Mouse (Mus musculus) erythroblast, embryonic 14.5 days (primary cell): ENCODE results near the gene Polrmt.

Experiments used
- GATA1 ChIP-seq: IDR thresholded peaks from 2 replicates; pipeline ENCODE4 v1.6.1; 2012; ENCODE audit warnings: low read length, inconsistent platforms, mixed read lengths
- TAL1 ChIP-seq: IDR thresholded peaks from 3 replicates; pipeline ENCODE4 v1.6.1; 2012; ENCODE audit warnings: low read length, inconsistent platforms, mixed read lengths

- TF ChIP-seq GATA1 (no peak), TAL1 (no peak)
These were observed 22.7 kb downstream of the Polrmt start for GRCm38 (mm10) chr10:79723692-79724091.
